Mouse (Mus musculus) adrenal gland (tissue): ENCODE measurements around the gene Hdac4.

Experiments used
- intact Hi-C: fragments of 180-260 bp; cut with DNase I; formaldehyde crosslinking; loops from one replicate; pipeline ENCODE4 v1.15.1; 2025
- long read RNA-seq, 2 experiments: library from polyadenylated mRNA; unstranded; transcript quantifications; one replicate each; pipeline ENCODE4 v2.0.0; 2020; ENCODE audit warnings: borderline replicate concordance in 1 of 2; ENCODE audit not compliant: insufficient replicate concordance in 1 of 2

Gene Hdac4
- long read RNA-seq, experiment 1, partial matches to known transcripts, result 7 of 16 reads
- long read RNA-seq, experiment 1, other reads (novel, unspliced or antisense), result 8 of 16 reads
- long read RNA-seq, experiment 2, partial matches to known transcripts, result 2 of 12 reads
- long read RNA-seq, experiment 2, other reads (novel, unspliced or antisense), result 9 of 12 reads

GRCm38 (mm10) chr1:92195360-92196149 is at the start of gene Hdac4:
TSS of gene Hdac4 (minus strand) at chr1:92195699.
- intact Hi-C loops, result loop anchor here (10.0 kb wide), 1 partner anchor 169 kb away; no protein-coding TSS in a partner anchor

DNA sequence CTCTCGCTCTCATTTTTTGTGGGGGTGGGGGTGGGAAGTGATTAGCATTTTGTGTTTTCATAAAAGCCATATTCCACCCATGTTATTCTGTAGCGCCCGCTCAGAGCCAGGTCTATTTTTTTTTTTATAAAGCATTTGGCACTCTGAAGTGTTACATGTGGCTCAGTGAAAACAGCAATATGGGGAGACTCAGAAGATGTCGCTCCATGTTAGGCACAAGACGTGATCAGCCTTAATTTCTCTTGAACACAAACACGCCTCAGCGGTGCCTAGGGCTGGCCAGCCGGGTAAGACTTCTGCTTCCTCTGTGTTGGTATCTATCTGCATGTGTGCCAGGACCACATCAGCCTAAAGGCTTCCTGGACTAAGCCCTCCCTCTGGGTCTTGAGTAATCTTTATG is 48.0 kb upstream of the Hdac4 start:
- intact Hi-C loops, result no loop called here

DNA sequence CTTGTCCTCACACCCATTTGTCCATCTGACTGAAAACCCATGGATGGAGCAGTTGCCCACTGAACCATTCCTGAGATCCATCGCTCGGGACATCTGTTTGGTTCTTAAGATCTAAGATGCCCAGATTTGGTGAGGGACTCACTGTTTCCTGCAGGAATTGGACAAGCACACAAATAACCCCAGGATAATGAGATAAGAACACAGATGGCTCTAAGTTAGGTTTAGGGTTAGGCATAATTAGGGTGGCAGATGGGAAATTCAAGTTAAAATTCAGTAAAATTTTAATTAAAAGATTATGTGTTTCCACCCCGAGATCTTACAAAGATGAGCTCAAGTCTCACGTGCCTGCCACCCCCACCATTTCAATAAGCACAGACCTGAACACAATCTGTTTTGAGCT is 44.6 kb upstream of the Hdac4 start:
- intact Hi-C loops, result no loop called here

GRCm38 (mm10) chr1:92235600-92235999 is 40.1 kb upstream of the Hdac4 start:
- intact Hi-C loops, result no loop called here

GRCm38 (mm10) chr1:92225297-92225696 is 29.8 kb upstream of the Hdac4 start:
- intact Hi-C loops, result no loop called here

DNA sequence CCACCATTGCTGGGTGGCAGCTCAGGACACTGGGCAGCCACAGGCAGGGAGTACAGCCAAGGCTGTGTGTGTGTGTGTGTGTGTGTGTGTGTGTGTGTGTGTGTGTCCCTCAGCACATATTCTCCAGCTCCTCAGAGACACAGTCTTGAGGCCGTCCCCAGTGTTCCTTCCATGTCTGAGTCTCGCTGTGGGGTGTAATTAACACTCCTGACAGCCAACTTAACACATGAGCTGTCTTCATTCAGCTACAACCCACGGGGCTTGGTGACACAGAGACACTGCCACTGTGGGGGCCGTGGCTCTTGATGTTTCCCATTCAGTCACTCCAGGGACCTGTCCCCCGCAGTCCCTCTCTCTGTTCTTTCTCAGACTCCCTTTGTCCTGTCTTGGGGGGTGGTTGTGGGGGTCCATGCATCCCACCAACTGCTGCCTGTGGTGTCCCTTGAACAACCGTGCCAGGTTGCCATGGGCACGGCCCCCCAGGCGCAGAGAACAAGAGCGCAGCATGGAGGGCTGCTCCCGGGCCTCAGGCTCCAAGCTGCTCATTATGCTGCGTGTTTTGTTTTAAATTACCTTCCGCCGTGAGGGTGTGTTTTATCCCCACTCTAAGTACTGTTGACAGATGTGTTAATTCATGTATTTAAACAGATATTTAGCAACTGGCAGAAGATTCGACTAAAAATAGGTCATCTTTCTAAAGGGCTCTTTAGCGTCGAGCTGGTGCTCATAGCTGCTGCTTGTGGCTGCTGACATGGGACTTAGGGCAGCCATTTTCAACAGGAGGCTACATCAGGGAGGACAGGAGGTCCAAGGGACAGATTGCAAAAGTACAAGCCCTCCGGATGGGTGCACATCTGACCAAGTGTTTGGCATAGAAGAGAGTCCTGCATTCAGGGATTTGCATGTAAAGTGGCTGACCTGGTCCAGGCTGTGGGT is 28.7 kb upstream of the Hdac4 start:
- intact Hi-C loops, result no loop called here

DNA sequence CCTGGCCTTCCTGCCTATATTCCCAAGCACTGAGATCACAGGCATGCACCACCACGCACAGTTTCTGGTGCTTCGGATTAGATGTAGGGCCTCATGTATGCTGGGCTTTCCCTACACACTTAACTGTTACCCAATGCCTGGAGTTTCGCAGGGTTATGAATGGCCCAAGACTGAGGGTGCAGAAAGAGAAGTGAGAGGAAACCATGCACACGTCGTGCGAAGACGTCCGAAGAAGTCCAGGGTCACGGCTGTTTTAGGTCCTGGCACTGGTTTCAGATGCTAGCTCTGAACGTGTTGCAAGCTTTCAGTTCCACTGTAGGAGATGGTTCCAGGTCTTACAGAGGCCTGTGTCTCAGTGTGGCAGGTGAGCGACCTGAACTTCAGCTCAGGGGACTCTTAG is 21.2 kb upstream of the Hdac4 start:
- intact Hi-C loops, result no loop called here

DNA sequence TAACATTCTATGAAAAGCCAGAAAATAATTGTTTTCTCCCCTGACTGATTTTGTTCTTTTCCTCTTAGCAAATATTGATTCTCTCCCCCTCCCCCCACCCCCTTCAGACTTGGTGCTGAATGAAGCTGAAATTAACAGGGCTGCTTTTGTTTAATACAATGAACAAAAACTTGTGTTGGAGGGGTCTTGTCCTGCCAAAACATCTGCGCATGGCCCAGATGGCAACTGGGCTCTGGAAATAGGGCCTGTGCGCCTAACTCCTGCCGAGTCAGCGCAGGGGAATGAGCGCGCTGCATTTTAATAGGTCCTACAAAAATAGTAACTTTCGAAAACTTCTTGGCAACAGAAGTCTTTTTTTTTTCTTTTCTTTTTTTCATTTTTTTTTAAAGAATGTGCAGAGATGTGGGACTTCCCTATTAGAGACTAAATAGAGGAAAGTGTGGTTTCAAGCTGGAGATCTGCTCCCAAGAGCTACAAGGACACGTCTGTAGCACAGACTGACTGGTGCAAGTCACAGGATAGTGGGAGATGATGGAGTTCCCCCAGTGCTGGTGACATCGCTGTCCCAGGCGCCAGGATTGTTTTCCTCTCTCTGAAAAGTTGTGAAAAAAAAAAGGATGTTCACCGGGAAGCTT is 20.6 kb upstream of the Hdac4 start:
- intact Hi-C loops, result no loop called here

DNA sequence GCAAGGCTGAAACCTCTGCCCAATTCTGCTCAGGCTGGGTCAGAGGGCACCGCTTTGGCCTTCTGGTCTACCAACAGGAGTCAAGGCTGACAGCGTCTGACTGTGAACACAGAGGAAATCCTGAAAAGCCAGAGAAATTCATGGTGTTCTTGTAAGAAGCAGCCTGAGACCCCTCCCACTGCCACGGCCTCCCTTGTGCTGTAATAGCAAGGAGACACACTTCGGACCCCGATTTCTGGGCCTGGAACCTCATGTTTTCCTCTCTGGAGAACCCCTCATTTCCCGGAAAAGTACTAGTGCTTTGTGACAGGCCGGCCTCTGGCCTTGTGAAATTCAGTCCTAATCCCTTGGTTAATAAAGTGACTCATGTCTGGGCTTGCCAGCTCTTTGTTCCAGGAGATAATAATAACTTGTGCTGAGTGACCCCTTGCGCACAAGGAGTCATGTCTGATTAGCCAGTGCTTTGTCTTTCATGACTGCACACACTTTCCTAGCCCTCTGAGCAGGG is 19.7 kb upstream of the Hdac4 start:
- intact Hi-C loops, result no loop called here

GRCm38 (mm10) chr1:92212003-92212750 is 16.7 kb upstream of the Hdac4 start:
- intact Hi-C loops, result no loop called here

DNA sequence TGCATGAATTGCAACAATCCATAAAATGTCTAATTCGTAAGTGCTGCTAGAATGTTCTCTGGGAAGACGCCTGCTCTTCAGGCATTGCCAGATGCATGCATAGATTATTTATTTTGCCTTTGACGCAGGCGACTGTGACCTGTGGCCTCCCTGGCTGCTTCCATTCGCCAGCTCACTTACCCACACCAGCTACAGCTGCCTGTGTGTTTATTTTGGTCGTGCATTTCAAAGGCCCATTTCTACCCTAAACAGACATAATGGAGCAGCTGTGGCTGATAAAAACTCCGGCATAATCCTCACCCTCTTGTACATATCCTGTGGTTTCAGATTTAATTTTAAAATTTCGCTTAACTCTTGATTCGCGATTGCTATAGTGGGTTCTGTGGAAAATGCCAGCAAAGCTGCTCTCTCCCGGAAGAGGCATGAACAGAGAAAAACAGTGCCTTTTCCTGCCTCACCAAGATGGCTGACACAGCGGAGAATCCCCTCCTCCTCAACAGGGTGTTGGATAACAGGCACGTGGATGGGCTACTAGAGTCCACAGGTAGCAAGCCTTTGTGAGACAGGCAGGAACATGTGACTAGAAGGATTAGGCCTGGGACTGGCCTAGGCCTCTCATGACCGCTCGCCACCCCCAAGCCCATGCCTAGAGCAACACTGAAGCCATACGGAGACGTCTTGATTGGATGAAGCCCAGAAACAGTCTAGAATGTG is 7.3 kb upstream of the Hdac4 start:
- intact Hi-C loops, result no loop called here

- intact Hi-C loops, result loop anchor here (10.0 kb wide), 1 partner anchor 174 kb away; no protein-coding TSS in a partner anchor
Observed at GRCm38 (mm10) chr1:92190463-92190862, 5.0 kb downstream of the Hdac4 start.

DNA sequence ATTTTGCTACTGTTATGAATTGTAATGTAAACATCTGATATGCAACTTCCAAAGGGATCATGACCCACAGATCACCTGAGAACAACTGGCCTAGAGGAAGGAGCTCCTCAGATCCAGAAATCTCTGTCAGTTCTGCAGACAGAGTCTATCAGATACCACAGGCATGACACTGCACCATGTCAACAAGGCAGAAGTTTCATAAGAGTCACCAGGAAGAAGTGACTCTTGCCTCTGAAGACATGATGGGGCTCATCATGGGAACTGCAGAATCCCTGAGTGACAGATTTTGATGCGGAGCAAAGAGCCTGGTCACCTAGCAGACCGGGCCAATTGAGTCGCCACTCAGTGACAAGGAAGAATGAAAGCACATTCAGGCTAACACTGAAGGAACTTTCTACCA is 8.4 kb downstream of the Hdac4 start:
- intact Hi-C loops, result no loop called here

DNA sequence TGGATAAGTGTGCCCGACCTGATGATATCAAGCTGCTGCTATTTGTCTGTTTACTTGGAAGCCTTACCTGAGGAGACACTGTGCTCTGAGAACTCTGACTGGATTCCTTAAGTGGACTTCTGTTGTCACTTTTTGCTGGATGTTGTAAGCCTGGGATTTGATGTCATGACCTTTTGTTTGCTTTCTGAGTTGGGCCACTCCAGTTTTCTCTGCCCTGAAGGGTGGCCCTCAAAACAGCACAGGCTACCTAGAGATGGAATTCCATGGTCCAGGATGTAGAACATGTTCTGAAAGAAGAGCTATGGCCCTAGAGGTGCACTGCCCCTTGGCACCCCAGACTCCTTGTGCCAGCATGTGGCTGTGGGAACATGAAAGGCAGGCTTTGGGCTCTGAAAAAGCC is 10.9 kb downstream of the Hdac4 start:
- intact Hi-C loops, result no loop called here

DNA sequence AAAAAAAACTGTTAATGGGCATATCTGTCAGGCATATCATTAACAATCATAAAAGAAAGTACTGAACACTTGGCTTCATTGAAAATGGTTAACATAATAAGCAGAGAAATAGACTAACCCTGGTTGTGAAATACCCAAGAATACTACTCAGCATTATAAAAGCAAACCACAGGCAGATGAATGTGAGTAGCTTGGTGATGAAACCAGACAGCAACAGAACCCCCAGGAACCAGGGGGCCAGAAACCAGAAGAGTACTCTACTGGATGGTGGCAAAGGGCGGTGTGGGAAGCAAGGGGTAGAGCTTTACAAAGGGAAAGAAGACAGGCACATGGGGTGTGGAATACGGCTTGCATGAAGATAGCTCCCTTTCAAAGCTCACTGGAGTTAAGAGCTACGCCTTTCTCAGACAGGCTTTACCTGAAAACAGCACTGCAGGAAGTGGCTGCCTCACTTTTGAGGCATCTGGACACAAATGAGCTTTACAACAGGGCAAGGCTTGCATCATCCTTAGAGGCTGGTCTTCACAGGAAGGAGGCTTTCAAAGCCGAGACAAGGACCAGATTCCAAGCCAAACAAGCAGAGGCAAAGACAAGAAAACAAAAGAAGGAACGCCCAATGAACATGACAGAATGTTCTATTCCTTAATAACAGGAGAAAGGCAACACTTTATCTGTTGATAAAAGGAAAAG is 12.3 kb downstream of the Hdac4 start:
- intact Hi-C loops, result no loop called here

DNA sequence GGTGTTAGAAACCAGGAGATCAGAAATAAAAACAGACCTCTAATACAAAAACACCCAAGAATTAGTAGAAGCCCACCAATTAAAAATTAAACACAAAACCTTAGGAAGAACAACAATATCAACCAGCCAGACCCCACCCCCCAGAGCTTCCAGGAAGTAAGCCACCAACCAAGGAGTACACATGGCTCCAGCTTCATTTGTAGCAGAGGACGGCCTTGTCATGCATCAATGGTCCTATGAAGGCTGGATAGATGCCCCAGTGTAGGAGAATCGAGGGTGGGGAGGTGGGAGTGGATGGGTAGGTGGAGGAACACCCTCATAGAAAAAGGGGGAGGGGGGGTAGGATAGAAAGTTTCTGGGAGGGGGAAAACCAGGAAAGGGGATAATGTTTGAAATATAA is 13.5 kb downstream of the Hdac4 start:
- intact Hi-C loops, result no loop called here

GRCm38 (mm10) chr1:92180141-92181137 is 15.1 kb downstream of the Hdac4 start:
- intact Hi-C loops, result no loop called here

GRCm38 (mm10) chr1:92179489-92180006 is 16.0 kb downstream of the Hdac4 start:
- intact Hi-C loops, result loop anchor here (5.0 to 10.0 kb wide), 2 partner anchors 42 to 75 kb away; no protein-coding TSS in a partner anchor
